Mouse (Mus musculus) spleen, postnatal 10 days (tissue): Measurements from ENCODE around the gene Wdr53.
"Not testable (repeated sequence)": the region's sequence is repeated elsewhere in the genome, so short reads cannot be mapped to it uniquely, and the experiment has no call there.

Experiments
- DNase-seq, 2 experiments: peaks; one replicate each; pipeline ENCODE4 v3.0.0; 2021 to 2022; ENCODE audit warnings: low spot score in 2 of 2

Gene Wdr53

DNA sequence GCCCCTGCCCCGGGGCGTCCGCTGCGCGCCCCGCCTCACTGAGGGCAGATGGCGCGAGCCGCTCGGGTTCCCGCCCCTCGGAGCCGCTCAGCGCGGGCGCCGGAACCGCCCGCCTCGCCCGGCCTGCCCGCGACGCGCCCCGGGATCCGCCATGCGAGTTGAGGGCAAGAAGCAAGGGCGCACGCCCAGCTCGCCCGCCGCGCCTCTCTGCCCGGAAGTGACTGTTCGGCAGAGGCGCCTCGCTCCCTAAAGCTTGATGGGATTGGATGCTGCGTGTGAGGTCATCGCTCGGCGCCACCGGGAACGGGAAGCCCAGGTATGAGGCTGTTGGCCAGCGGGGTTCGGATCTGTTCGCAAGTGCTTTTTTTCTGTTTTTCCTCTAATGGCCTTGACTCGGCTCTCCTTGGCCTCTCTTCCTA, at the start of gene Wdr53, which contains the start of gene Fbxo45:
Wdr53 (plus strand) TSS at position 276 of the 419 bp plus-strand sequence.
Fbxo45 (minus strand) TSS at position 207 of the 419 bp plus-strand sequence.
- DNase-seq: peak; percentile 91 to 98

DNA sequence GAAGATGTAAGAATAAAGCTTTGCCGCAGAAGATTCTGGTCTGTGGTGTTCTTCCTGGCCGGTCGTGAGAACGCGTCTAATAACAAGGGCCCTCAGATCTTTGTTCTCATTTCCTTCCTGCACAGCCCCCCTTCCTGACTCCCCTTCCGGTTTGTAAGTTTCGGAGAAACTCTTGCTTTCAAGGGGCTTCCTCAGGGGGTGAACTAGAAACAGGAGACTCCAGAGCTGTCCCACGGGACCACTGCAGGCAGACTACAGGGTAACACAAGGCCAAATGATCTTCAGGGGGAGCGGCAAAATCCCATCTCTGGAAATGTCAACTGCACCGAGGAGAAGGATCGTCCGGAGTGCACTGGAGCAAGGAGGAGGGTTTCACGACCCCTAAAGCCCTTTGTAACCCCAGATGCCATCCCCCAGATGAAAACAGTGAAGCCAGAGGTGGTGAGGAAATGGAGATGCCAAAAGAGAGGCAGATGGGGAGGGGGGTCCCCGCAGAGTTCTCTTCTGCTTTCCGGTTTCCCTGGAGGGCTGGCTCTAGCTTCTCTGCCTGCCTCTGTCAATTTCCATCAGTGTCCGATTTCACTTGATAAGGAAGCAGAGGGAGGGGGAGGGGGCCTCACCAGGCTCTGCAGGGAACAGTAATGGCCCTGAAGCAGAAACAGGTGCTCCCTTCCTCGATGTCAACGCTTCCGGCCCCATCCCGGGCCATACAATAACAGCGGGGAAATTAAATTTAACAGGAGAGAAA, 46.6 kb upstream of the Wdr53 start:
- peak; percentile 24 to 54 for DNase-seq

DNA sequence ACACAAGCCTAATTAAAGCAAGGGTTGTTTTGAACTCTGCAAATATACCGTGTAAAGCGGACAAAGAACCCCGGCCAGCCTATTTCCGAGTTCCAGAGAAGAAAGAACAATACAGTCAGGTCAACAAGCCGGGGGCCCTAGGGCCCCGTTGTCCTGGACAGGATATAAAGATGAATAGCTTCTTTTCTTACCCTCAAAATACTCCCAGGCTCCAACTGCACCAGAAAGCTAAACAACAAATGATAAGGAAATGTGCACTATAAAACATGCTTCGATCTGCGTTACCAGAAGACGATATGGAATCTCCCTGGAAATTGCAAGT, 46.1 kb upstream of the Wdr53 start:
- DNase-seq: no peak

- DNase-seq: peak; percentile 73 to 91
Observed at GRCm38 (mm10) chr16:32202681-32203080, 44.3 kb upstream of the Wdr53 start.

DNA sequence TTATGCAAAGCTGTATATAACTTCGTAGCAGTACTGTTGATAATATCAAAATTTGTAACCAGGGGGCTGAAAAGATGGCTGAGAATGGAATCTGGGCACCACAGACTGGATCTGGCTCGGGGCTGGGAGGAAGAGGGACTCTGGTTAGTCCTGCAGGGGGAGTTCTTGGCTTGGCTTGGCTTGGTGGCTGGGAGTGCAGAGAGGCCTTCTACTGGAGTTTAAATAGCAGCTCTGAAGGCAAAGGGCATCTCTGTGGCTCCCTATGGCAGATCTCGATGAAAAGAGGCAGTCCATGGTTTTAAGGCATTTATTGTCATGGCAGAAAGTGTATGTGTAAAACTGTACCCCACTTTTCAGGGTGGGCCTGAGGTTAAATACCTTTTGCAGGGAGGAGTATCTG, 42.1 kb upstream of the Wdr53 start:
- DNase-seq: no peak

- DNase-seq: no peak
Observed at GRCm38 (mm10) chr16:32214156-32214555, 32.9 kb upstream of the Wdr53 start.

DNA sequence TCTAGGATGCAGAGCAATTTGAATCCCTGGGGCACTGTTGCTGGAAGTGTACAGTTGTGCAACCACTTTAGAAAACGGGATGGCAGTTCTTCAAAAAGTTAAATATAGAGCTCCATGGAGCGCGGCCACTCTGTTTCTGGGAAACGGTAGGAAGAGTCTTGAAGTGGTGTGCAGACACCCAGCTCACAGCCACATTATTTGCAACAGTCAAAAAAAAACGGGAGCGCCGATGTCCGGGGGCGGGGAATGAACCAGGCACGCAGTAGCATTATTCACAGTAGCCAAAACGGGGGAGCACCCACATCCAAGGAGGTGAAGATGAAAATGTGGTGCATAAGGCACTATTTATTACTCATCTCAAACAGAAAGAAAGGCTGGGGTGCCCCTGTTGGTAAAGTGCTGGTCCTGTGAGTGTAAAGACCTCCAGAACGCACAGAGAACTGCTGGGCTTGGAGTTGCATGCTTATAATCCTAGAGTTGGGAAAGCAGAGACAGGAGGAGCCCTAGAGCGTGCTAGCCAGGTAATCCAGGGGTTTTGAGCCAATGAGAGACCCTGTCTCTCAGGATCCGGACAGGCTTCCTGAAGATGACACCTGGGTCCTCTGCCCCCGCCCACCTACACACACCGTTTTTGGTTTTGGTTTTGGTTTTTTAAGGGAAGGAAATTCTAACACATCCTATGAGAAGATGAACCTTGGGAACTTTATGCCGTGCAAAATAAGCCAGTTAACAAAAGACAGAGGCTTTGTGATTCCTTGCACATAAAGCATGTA, 32.0 kb upstream of the Wdr53 start:
- no peak for DNase-seq

DNA sequence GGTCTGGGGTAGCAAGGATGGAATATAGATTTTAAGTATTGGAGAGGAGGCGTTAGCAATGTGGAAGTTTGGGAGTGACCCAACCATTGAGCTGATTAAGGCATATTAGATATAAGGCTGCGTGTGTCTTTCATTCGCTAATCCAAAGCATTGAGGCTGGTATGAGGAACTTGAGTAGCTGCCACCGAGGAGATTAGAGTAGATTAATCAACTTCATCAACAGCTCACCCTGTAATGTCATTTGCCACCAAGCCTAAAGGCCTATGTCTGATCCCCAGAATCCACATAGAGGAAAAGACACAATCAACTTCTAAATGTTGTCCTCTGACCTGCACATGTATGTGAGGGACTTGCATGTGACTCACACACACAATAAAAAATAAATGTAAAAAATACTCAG, 25.2 kb upstream of the Wdr53 start:
- DNase-seq: no peak

GRCm38 (mm10) chr16:32222399-32222798, 24.6 kb upstream of the Wdr53 start:
- no peak for DNase-seq

DNA sequence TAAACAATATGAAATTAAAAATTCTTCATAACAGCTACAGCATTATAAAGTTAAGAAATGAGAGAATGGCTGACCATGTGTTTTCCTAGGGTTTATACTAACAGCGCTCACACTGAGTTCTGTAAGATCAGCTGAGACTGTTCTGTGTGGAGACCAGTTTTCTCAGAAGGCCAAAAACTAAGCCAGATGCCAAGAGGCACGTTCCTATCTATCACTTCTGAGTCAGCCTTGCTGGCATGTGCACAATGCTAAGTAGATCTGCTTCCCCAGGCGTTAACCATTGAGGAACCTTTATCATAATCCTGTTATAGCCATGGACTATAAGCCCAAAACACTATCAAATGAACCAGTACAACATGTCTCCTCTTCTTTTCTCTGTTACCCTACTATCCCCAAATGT, 15.0 kb upstream of the Wdr53 start:
- DNase-seq: not testable (repeated sequence)

DNA sequence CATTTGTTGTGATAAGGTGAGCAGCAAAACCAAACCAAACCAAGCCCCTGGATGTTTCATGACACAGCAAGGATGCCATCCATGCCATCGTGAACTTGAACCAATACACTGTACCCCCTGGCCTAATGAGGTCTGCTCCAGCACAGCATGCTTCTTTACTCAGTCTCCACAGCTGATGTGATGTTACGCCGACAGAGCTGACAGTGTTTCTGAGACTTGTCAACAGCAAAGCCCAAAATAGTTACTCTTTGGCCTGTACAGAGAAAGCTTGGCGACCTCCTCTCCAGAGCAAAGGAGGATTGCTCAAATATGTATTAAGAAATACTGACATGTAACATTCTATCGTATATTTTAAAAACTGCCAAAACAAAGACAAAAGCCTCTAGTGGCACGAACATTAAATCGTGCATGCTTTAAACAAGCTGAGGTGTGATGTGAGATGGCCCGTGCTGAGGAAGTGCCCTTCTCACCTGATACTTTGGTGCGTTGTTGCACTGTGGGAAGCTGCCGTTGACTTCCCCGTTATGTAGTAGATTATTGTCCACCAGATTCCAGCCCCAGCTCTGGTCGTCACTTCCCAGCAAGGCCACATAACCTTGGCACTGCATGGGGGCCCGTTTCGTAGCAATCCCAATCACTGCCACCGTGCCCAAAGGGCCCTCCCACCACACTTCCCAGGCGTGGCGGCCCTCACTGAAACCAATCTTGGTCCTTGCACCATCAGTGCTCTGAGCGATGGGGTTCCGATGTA, 8.9 kb upstream of the Wdr53 start:
- DNase-seq: no peak

DNA sequence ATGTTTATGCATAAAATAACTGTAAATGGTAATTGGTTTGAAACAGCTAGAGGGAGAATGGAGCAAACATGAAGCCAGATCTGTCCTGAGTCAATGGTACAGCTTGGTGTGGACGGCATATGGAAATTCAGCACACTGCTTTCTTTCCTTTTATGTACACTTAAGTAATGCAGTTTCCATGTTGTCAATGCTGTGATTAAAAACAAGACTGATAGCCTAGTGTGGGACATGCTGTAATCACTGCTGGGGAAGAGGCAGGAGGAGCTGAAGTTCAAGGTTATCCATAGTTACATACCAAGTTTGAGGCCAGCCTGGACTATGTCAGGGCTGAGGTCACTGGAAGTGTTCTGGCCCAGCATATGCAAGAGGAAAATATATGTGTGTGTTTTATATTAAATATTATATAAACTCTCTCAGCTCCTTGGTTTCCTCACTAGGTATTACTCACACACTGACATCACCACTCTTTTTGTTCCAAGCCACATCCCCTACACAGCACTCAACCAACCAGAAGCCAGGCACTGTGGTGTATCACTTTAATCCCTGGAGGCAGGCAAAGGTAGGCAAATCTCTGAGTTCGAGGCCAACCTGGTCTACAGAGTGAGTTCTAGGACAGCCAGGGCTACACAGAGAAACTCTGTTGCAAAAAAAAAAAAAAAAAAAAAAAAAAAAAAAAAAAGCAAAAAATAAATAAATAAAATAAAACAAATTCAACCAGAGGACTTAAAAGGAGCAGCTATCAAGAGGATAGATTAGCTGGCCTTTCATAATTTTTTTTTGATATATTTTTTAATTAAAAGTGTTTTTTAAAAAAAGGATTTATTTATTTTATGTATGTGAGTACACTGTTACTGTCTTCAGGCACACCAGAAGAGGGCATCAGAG, 7.4 kb upstream of the Wdr53 start:
- DNase-seq: no peak

DNA sequence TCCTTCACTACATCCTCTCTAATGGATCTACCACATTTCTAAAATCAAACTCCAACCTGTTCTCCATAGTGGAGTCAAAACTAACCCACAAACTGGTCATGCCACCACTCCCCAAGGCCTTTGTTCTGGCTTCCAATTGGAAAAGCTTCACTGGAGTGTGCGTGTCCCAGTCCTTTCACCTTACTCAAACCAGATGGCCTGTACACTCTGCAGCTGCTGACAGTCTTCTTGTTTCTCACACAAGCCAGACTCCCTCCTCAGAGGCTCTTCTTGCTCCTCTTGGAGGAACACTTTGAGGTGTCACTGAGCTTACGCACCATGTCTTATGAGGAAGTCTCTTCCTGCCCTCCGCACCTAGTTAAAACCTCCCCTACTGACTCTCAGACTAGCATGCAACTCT, 3.1 kb upstream of the Wdr53 start:
- DNase-seq: no peak

- peak; percentile 68 for DNase-seq
Observed at GRCm38 (mm10) chr16:32246351-32246791, 656 bp upstream of the Wdr53 start.

GRCm38 (mm10) chr16:32264225-32264624, 17.2 kb downstream of the Wdr53 start:
- DNase-seq: peak in 1 of 2 experiments; percentile 65

DNA sequence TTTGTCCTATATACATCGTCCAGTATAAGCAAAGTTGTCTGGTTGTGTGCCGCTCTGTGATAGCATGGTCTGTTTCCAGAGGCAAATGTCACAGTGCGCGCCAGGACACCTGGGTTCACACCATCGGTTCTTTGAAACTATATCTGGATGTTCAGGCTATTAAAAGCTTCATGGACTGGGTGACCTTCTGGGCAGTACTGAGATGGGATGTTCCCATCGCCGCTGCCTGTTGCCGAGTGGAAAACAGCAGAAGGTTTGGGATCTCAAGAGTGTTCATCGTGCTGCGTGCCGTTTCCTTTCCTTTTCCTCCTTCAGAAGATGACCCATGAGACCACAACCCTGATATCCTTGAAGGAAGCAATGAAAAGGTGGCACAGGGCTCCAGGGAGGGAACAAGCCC, 24.3 kb downstream of the Wdr53 start, which contains the start of gene Smco1:
Smco1 (plus strand) TSS at position 178 of the 400 bp plus-strand sequence.
- no peak for DNase-seq

DNA sequence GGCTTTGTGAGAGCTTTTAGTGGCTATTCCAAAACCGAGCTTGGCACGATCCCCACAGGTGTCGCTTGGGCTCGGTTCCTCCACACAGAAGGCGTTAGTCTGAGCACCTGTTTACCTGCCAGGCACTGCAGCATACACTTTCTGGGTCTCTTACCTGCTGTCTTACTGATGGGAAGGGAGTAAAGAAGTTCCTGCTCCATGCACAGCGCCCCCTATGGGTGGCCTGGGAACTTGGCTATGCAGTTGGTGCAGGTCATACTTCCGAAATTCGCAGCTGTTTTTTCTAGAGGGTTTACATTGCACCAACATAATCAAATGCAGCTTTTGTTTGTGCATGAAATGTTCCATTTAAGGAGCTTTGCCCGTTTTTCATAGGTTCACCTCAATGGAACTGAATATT, 26.3 kb downstream of the Wdr53 start:
- peak in 1 of 2 experiments; percentile 64 for DNase-seq

DNA sequence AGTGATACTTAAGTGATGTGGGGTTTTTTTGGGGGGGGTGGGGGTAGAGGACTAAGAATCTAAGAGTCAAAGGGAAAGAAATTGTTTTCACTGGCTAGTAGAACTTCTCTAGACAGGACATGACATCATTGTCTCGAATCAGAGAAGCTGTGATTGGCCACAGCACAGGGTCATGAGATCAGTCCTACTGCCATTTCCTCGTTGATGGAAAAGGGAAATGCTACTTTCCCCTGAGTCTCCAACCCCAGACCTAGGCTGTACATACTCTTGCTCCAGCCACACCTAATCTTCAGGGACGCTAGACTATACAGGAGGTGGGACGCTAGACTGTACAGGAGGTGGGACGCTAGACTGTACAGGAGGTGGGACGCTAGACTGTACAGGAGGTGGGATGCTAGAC, 28.0 kb downstream of the Wdr53 start:
- no peak for DNase-seq

DNA sequence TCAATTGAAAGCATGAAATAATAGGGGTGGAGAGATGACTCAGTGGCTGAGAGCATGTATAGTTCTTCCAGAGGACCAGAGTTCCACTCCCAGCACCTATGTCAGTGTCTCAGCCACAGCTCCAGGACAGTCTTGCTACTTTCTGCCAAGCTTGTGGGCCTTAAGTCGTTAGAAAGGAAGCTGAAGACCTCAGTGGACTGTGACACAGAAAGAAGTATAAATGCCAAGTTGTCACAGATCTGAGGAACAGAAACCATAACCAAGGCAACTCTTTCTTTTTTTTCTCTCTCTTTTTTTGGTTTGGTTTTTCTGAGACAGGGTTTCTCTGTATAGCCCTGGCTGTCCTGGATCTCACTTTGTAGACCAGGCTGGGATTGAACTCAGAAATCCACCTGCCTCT, 28.8 kb downstream of the Wdr53 start:
- DNase-seq: no peak

DNA sequence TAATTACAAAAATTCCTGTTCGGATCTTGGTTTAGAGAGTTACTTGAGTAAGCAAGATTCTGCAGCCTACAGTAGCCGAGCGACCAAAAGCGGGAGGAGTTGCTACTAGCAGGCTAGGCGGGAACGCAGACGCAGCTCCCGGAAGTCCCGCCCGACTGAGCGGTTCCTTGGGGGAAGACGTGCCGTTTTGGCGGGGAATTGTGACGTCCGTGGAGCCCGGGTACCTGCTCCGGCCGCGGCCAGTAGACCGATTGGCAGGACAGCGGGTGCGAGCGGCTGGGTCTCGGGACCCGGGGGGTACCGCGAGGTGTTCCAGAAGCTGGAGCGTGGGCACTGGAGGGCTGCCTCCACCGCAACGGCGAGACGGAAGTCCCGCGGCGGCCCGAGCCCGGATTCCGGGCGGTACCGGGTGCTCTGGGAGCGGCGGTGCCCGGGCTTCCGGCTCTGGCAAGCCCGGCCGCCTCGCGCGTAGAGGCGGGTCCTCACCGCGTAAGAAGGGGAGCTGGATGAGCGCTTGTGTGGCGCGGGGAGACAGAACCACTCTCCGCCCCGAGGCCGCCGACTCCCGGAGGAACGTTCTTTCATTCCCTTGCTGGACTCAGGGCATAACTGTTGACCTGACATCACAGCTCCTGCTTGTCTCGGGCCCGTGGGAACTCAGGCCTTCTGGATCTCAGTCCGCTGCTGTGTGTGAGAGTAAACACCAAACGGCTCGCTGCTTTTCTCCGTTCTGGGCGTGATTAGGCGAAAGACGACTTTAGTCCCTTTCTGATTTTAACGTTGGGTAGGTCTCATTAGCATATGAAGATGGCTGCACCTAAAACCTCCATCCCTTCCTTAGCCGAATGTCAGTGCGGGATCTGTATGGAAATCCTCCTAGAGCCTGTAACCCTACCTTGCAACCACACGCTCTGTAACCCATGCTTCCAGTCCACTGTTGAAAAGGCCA, 30.6 kb downstream of the Wdr53 start, which contains the start of gene Rnf168:
Rnf168 (plus strand) TSS at position 152 of the 949 bp plus-strand sequence.
- DNase-seq: peak; percentile 91
